Mouse (Mus musculus) hindbrain, embryonic 14.5 days (tissue): ENCODE measurements at regions not wholly inside any gene's neighbourhood (a gene's known extent, or its start where the extent isn't known, plus 50 kb on each side); places are given as distances from the start of the nearest gene placed in this dataset.

Experiments used
- ATAC-seq: fragments of 200-750 bp; cut with Nextera tagmentation; 2 replicates; pipeline ENCODE4 v1.8.0; 2017; ENCODE audit warnings: moderate number of reproducible peaks, mild to moderate bottlenecking, moderate TSS enrichment, moderate library complexity; ENCODE audit not compliant: low FRiP score
- DNase-seq: peaks from one replicate; pipeline ENCODE4 v3.0.0-alpha.2; 2015; ENCODE audit warnings: low spot score
- H3K27ac ChIP-seq: fragments of 300-500 bp; sonication (generic); 2 replicates; pipeline ENCODE4 v1.5.1; 2014; ENCODE audit warnings: mild to moderate bottlenecking, moderate library complexity
- H3K27me3 ChIP-seq: fragments of 300-500 bp; sonication (generic); 2 replicates; pipeline ENCODE4 v1.6.1; 2014; ENCODE audit warnings: mild to moderate bottlenecking, low read length, mixed read lengths; ENCODE audit not compliant: control insufficient read depth, insufficient read depth
- H3K36me3 ChIP-seq: fragments of 300-500 bp; sonication (generic); replicated peaks from 2 replicates; pipeline ENCODE4 v1.6.1; 2014; ENCODE audit not compliant: control insufficient read depth, insufficient read depth
- H3K4me1 ChIP-seq: fragments of 300-500 bp; sonication (generic); replicated peaks from 2 replicates; pipeline ENCODE4 v1.6.1; 2014; ENCODE audit warnings: antibody characterized with exemption, low read length, mixed read lengths; ENCODE audit not compliant: control insufficient read depth, insufficient read depth
- H3K4me2 ChIP-seq: fragments of 300-500 bp; sonication (generic); replicated peaks from 2 replicates; pipeline ENCODE4 v1.6.1; 2014; ENCODE audit warnings: mild to moderate bottlenecking, moderate library complexity
- H3K4me3 ChIP-seq: fragments of 300-500 bp; sonication (generic); replicated peaks from 2 replicates; pipeline ENCODE4 v1.5.1; 2014; ENCODE audit warnings: mild to moderate bottlenecking, low read length
- H3K9ac ChIP-seq: fragments of 300-500 bp; sonication (generic); 2 replicates; pipeline ENCODE4 v1.6.1; 2014
- H3K9me3 ChIP-seq: fragments of 300-500 bp; sonication (generic); 2 replicates; pipeline ENCODE4 v1.6.1; 2016; ENCODE audit warnings: low read length; ENCODE audit not compliant: control insufficient read depth
- WGBS: fragments of 180-500 bp; shearing (Covaris S2); extraction: QIAGEN DNeasy Blood & Tissue Kit; methylation state at CpG from one replicate; pipeline ENCODE4 v1.1.7; 2014; 5-methylcytosine and 5-hydroxymethylcytosine counted together

GRCm38 (mm10) chr11:41533009-41533408, 467.6 kb downstream of the Gabrg2 start:
- H3K36me3 ChIP-seq, result no peaks in the 10 kb centered on the region
- no peak overlapping the region for H3K9ac ChIP-seq
- 0 out of 2 replicates have a peak, but pooled peaks cover 4% of the 10 kb centered on the region for H3K4me1 ChIP-seq
- WGBS, result 69% methylated on average over 2 of the region's 2 CpGs
- H3K27ac ChIP-seq, result no peak overlapping the region
- H3K4me3 ChIP-seq, result no peak overlapping the region
- no peaks in the 10 kb centered on the region for H3K27me3 ChIP-seq
- no peaks in the 10 kb centered on the region for H3K9me3 ChIP-seq
- DNase-seq (no peak), ATAC-seq (no peak)
- H3K4me2 ChIP-seq, result no peak overlapping the region

- Histone ChIP-seq H3K4me1 (0 out of 2 replicates have a peak, but pooled peaks cover 4% of the 10 kb centered on the region), H3K9me3 (no peaks in the 10 kb centered on the region), H3K4me3 (no peak overlapping the region), H3K9ac (no peak overlapping the region), H3K27ac (peak overlapping the region; percentile 58; the same call in 1 of the 2 replicates), H3K27me3 (no peaks in the 10 kb centered on the region), H3K36me3 (no peaks in the 10 kb centered on the region), H3K4me2 (no peak overlapping the region)
- DNase-seq, result no peak
- WGBS, result 39% methylated on average over 7 of the region's 7 CpGs
- ATAC-seq, result peak; percentile 71; the same call in 1 of the 2 replicates
Observed at GRCm38 (mm10) chr11:41531971-41532896, 468.4 kb downstream of the Gabrg2 start.

DNA sequence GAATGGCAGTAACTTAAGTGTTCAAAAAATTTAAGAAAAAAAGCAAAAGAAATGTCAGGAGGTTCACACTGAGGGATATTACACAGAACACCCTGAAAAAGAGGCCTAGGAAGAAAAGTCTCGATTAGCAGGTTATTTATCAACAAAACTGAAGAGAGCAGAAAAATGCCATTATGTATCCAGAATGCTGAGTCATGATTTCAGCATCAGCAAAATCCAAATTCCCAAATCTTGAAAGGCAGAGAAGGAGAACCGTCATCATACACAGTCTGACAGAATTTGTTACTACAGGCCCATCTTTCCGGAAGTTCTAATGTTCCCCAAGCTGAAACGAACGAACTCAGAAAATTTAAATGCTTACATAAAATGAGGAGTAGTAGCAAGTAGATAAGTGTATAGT, 475.7 kb downstream of the Gabrg2 start:
- 94% methylated on average over 5 of the region's 5 CpGs for WGBS
- ATAC-seq, result no peak

DNA sequence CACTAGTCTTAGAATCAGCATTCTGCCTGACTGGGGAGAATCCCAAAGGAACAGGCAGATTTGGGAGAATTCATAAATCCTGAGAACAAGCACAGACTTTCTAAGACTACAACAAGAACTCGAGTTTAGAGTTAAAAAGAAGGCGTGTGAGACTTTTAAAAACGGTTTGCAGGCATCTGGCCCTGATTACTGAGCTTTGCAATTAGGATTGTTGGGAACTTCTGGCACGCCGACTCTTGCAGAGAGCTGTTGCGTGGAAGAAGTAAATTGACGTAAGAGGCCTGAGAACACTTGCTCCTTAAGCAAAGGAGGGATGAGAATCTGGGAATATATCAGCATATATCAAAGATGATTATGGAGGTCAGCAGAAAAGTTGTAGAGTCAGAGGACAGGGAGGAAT, 507.4 kb downstream of the Gabrg2 start:
- H3K36me3 ChIP-seq, result no peaks in the 10 kb centered on the region
- WGBS, result 84% methylated on average over 7 of the region's 7 CpGs
- H3K27me3 ChIP-seq, result no peaks in the 10 kb centered on the region
- H3K9ac ChIP-seq, result no peak overlapping the region
- no peaks in the 10 kb centered on the region for H3K9me3 ChIP-seq
- no peak overlapping the region for H3K27ac ChIP-seq
- ATAC-seq (no peak), DNase-seq (no peak)
- H3K4me2 ChIP-seq, result no peak overlapping the region
- no peak overlapping the region for H3K4me3 ChIP-seq
- no peaks in the 10 kb centered on the region for H3K4me1 ChIP-seq

More for the DNA sequence above, 475.7 kb downstream of the Gabrg2 start:
- Histone ChIP-seq H3K27ac (no peak overlapping the region), H3K9me3 (no peaks in the 10 kb centered on the region), H3K4me3 (no peak overlapping the region), H3K27me3 (no peaks in the 10 kb centered on the region), H3K9ac (no peak overlapping the region), H3K4me1 (no peaks in the 10 kb centered on the region), H3K36me3 (no peaks in the 10 kb centered on the region), H3K4me2 (no peak overlapping the region)
- DNase-seq, result no peak

GRCm38 (mm10) chr11:41491966-41492365, 508.7 kb downstream of the Gabrg2 start:
- H3K9ac ChIP-seq, result no peak overlapping the region
- no peak for ATAC-seq
- 82% methylated on average over 5 of the region's 5 CpGs for WGBS

GRCm38 (mm10) chr11:41491279-41491678, 509.4 kb downstream of the Gabrg2 start:
- Histone ChIP-seq H3K36me3 (no peaks in the 10 kb centered on the region), H3K27me3 (no peaks in the 10 kb centered on the region), H3K4me3 (no peak overlapping the region), H3K4me2 (no peak overlapping the region), H3K4me1 (no peaks in the 10 kb centered on the region), H3K9me3 (no peaks in the 10 kb centered on the region), H3K9ac (no peak overlapping the region), H3K27ac (no peak overlapping the region)
- DNase-seq, result no peak
- ATAC-seq, result no peak
- 80% methylated on average over 3 of the region's 3 CpGs for WGBS

More at GRCm38 (mm10) chr11:41491966-41492365, 508.7 kb downstream of the Gabrg2 start:
- Histone ChIP-seq H3K27me3 (no peaks in the 10 kb centered on the region), H3K27ac (no peak overlapping the region), H3K36me3 (no peaks in the 10 kb centered on the region), H3K4me1 (no peaks in the 10 kb centered on the region), H3K9me3 (no peaks in the 10 kb centered on the region), H3K4me2 (no peak overlapping the region), H3K4me3 (no peak overlapping the region)
- no peak for DNase-seq

- Histone ChIP-seq H3K36me3 (no peaks in the 10 kb centered on the region), H3K27me3 (no peaks in the 10 kb centered on the region), H3K4me1 (0 out of 2 replicates have a peak, but pooled peaks cover 4% of the 10 kb centered on the region), H3K4me2 (no peak overlapping the region), H3K9ac (no peak overlapping the region), H3K4me3 (no peak overlapping the region), H3K9me3 (no peaks in the 10 kb centered on the region), H3K27ac (no peak overlapping the region; the same call in 1 of the 2 replicates)
- 0 out of 2 replicates have a peak, but pooled peaks have one; percentile 37 for ATAC-seq
- no peak for DNase-seq
- WGBS, result 34% methylated on average over 1 of the region's 1 CpGs
Observed at GRCm38 (mm10) chr11:41483881-41484280, 516.8 kb downstream of the Gabrg2 start.

DNA sequence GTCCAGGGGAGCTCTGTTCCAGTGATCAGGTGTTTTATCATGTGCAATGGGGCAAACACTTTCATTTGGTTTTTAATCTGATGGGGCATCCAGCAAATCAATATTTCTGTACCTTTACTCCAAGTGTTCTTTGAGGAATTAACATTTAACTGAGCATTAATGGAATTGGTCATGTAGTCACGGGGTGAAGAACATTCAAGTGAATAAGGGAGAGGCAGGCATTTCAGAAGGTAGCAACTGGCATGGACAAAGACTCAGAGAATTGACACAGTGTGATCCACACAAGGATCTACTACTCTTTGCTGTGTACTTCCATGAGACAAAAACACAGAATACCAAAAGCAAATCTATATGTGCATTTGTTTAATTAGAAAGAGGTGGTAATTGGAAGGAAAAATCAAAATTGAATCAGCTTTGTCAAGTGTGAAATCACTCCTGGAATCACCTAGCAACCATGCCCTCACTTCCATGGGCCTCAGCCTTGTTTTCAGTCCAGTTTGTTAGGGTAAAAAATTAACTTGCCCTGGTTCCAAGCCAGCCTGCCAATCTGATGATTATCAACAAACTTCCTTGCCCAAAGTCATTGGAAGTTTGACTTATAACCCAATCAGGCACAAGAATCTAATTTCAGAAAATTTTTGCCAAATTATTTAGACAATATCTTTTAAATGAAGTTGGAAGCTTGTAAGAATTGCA, 529.6 kb downstream of the Gabrg2 start:
- H3K27me3 ChIP-seq, result no peaks in the 10 kb centered on the region
- WGBS, result 58% methylated on average over 1 of the region's 1 CpGs
- no peaks in the 10 kb centered on the region for H3K4me1 ChIP-seq
- no peak overlapping the region for H3K27ac ChIP-seq
- no peaks in the 10 kb centered on the region for H3K9me3 ChIP-seq
- no peaks in the 10 kb centered on the region for H3K36me3 ChIP-seq
- H3K9ac ChIP-seq, result no peak overlapping the region
- no peak for ATAC-seq
- no peak overlapping the region for H3K4me3 ChIP-seq
- no peak overlapping the region for H3K4me2 ChIP-seq
- no peak for DNase-seq

- 83% methylated on average over 2 of the region's 2 CpGs for WGBS
- H3K27ac ChIP-seq, result no peak overlapping the region
- no peak overlapping the region for H3K9ac ChIP-seq
- H3K4me3 ChIP-seq, result no peak overlapping the region
- DNase-seq, result no peak
- no peak for ATAC-seq
- H3K4me2 ChIP-seq, result no peak overlapping the region
- no peaks in the 10 kb centered on the region for H3K4me1 ChIP-seq
- no peaks in the 10 kb centered on the region for H3K9me3 ChIP-seq
- H3K36me3 ChIP-seq, result no peaks in the 10 kb centered on the region
- no peaks in the 10 kb centered on the region for H3K27me3 ChIP-seq
Observed at GRCm38 (mm10) chr11:41467330-41467729, 533.3 kb downstream of the Gabrg2 start.
